Mouse (Mus musculus): Measurements from ENCODE around the gene Casz1. TPM values are rescaled to one million over a fixed set of nuclear protein-coding genes. Genes with fewer than 3 reads are reported as not detected.

The Casz1 gene
- polyA plus RNA-seq, 1 experiment from 2014 or later, result 17.3 TPM

GRCm38 (mm10) chr4:148902919-148903727, 98.9 kb downstream of the Casz1 start:
- peak overlapping the region; percentile 98 for H3K4me2 ChIP-seq
- H3K9me3 ChIP-seq, result no peaks in the 10 kb centered on the region
- peaks cover 79% of the 10 kb centered on the region for H3K4me1 ChIP-seq (replicated peaks)
- peak overlapping the region; percentile 59 for H3K4me3 ChIP-seq
- peaks cover 85% of the 10 kb centered on the region for H3K27me3 ChIP-seq
- ATAC-seq (ENCODE audit: low read depth), result no peak
- H3K9ac ChIP-seq, result peak overlapping the region; percentile 38; the same call in 1 of the 2 replicates
- H3K27ac ChIP-seq (replicated peaks), result peak overlapping the region; percentile 81; the same call in 1 of the 2 replicates
- WGBS, result 28% methylated on average over 8 of the region's 8 CpGs
- no peaks in the 10 kb centered on the region for H3K36me3 ChIP-seq

- Histone ChIP-seq H3K27ac (replicated peaks) (peak overlapping the region; percentile 81; the same call in 1 of the 2 replicates), H3K4me3 (no peak overlapping the region), H3K4me1 (replicated peaks) (peaks cover 94% of the 10 kb centered on the region), H3K36me3 (no peaks in the 10 kb centered on the region), H3K9ac (no peak overlapping the region), H3K27me3 (peaks cover 65% of the 10 kb centered on the region), H3K4me2 (no peak overlapping the region; the same call in 1 of the 2 replicates), H3K9me3 (no peaks in the 10 kb centered on the region)
- ATAC-seq (ENCODE audit: low read depth), result no peak
- WGBS, result 95% methylated on average over 7 of the region's 7 CpGs
These were observed 101.1 kb downstream of the Casz1 start for GRCm38 (mm10) chr4:148905295-148905694.

- Histone ChIP-seq H3K9ac (no peak overlapping the region), H3K9me3 (no peaks in the 10 kb centered on the region), H3K4me2 (no peak overlapping the region), H3K27ac (replicated peaks) (peak overlapping the region; percentile 62; the same call in 1 of the 2 replicates), H3K4me3 (no peak overlapping the region), H3K27me3 (peaks cover 63% of the 10 kb centered on the region), H3K36me3 (no peaks in the 10 kb centered on the region), H3K4me1 (replicated peaks) (peaks cover 97% of the 10 kb centered on the region)
- 74% methylated on average over 10 of the region's 10 CpGs for WGBS
- no peak for ATAC-seq (ENCODE audit: low read depth)
These were observed 102.6 kb downstream of the Casz1 start for GRCm38 (mm10) chr4:148906806-148907205.

GRCm38 (mm10) chr4:148908214-148908681, 104.0 kb downstream of the Casz1 start:
- H3K36me3 ChIP-seq, result no peaks in the 10 kb centered on the region
- H3K9me3 ChIP-seq, result no peaks in the 10 kb centered on the region
- ATAC-seq (ENCODE audit: low read depth), result peak; percentile 48; the same call in 1 of the 2 replicates
- H3K9ac ChIP-seq, result no peak overlapping the region
- H3K4me1 ChIP-seq (replicated peaks), result peaks cover 98% of the 10 kb centered on the region
- 20% methylated on average over 11 of the region's 11 CpGs for WGBS
- H3K27me3 ChIP-seq, result peaks cover 61% of the 10 kb centered on the region
- H3K4me3 ChIP-seq, result no peak overlapping the region
- no peak overlapping the region for H3K4me2 ChIP-seq
- peak overlapping the region; percentile 75 for H3K27ac ChIP-seq (replicated peaks)

- WGBS, result 75% methylated on average over 15 of the region's 15 CpGs
- peaks cover 61% of the 10 kb centered on the region for H3K27me3 ChIP-seq
- H3K36me3 ChIP-seq, result no peaks in the 10 kb centered on the region
- no peaks in the 10 kb centered on the region for H3K9me3 ChIP-seq
- H3K4me1 ChIP-seq (replicated peaks), result peaks cover 98% of the 10 kb centered on the region
- peak overlapping the region; percentile 38; the same call in 1 of the 2 replicates for H3K9ac ChIP-seq
- peak overlapping the region; percentile 75 for H3K27ac ChIP-seq (replicated peaks)
- peak; percentile 11; the same call in 1 of the 2 replicates for ATAC-seq (ENCODE audit: low read depth)
- no peak overlapping the region for H3K4me3 ChIP-seq
- H3K4me2 ChIP-seq, result no peak overlapping the region
These were observed 104.7 kb downstream of the Casz1 start for GRCm38 (mm10) chr4:148908760-148909510.

- peak overlapping the region; percentile 75 for H3K27ac ChIP-seq (replicated peaks)
- peak overlapping the region; percentile 38; the same call in 1 of the 2 replicates for H3K9ac ChIP-seq
- peaks cover 59% of the 10 kb centered on the region for H3K27me3 ChIP-seq
These were observed 105.3 kb downstream of the Casz1 start for GRCm38 (mm10) chr4:148909566-148909965.

GRCm38 (mm10) chr4:148912134-148912533, 107.9 kb downstream of the Casz1 start:
- no peak overlapping the region for H3K4me3 ChIP-seq
- no peaks in the 10 kb centered on the region for H3K36me3 ChIP-seq
- peaks cover 44% of the 10 kb centered on the region for H3K27me3 ChIP-seq
- H3K9ac ChIP-seq, result no peak overlapping the region
- ATAC-seq (ENCODE audit: low read depth), result no peak
- no peak overlapping the region for H3K4me2 ChIP-seq
- 0 out of 2 replicates have a peak overlapping the region, but pooled peaks have one; percentile 0 for H3K27ac ChIP-seq (replicated peaks)
- H3K4me1 ChIP-seq (replicated peaks), result peaks cover 98% of the 10 kb centered on the region
- no peaks in the 10 kb centered on the region for H3K9me3 ChIP-seq
- WGBS, result 59% methylated on average over 7 of the region's 7 CpGs

More at GRCm38 (mm10) chr4:148909566-148909965, 105.3 kb downstream of the Casz1 start:
- H3K9me3 ChIP-seq, result no peaks in the 10 kb centered on the region
- no peak overlapping the region for H3K4me3 ChIP-seq
- no peak overlapping the region for H3K4me2 ChIP-seq
- H3K4me1 ChIP-seq (replicated peaks), result peaks cover 98% of the 10 kb centered on the region
- 58% methylated on average over 11 of the region's 11 CpGs for WGBS
- no peak for ATAC-seq (ENCODE audit: low read depth)
- H3K36me3 ChIP-seq, result no peaks in the 10 kb centered on the region

GRCm38 (mm10) chr4:148912826-148913590, 108.8 kb downstream of the Casz1 start:
- no peaks in the 10 kb centered on the region for H3K36me3 ChIP-seq
- no peak for ATAC-seq (ENCODE audit: low read depth)
- peaks cover 47% of the 10 kb centered on the region for H3K27me3 ChIP-seq
- H3K9ac ChIP-seq, result no peak overlapping the region
- H3K9me3 ChIP-seq, result no peaks in the 10 kb centered on the region
- peaks cover 98% of the 10 kb centered on the region for H3K4me1 ChIP-seq (replicated peaks)
- 60% methylated on average over 8 of the region's 8 CpGs for whole genome bisulfite sequencing
- no peak overlapping the region for H3K4me2 ChIP-seq
- H3K27ac ChIP-seq (replicated peaks), result 0 out of 2 replicates have a peak overlapping the region, but pooled peaks have one; percentile 0
- H3K4me3 ChIP-seq, result no peak overlapping the region

- Histone ChIP-seq H3K27me3 (peaks cover 68% of the 10 kb centered on the region), H3K4me2 (no peak overlapping the region), H3K27ac (replicated peaks) (peak overlapping the region; percentile 84), H3K36me3 (no peaks in the 10 kb centered on the region), H3K9ac (no peak overlapping the region), H3K9me3 (no peaks in the 10 kb centered on the region), H3K4me3 (no peak overlapping the region), H3K4me1 (replicated peaks) (peaks cover 98% of the 10 kb centered on the region)
- 31% methylated on average over 10 of the region's 10 CpGs for WGBS
- ATAC-seq (ENCODE audit: low read depth), result peak; percentile 42
These were observed 110.8 kb downstream of the Casz1 start for GRCm38 (mm10) chr4:148914863-148915622.

- Histone ChIP-seq H3K9me3 (no peaks in the 10 kb centered on the region), H3K4me2 (no peak overlapping the region), H3K4me1 (replicated peaks) (peaks cover 98% of the 10 kb centered on the region), H3K9ac (0 out of 2 replicates have a peak overlapping the region, but pooled peaks have one; percentile 18), H3K36me3 (no peaks in the 10 kb centered on the region), H3K4me3 (no peak overlapping the region), H3K27ac (replicated peaks) (peak overlapping the region; percentile 84), H3K27me3 (peaks cover 69% of the 10 kb centered on the region)
- ATAC-seq (ENCODE audit: low read depth), result no peak
- 54% methylated on average over 15 of the region's 15 CpGs for WGBS
These were observed 111.6 kb downstream of the Casz1 start for GRCm38 (mm10) chr4:148915849-148916248.
